Mouse (Mus musculus) midbrain, embryonic 12.5 days (tissue): ENCODE measurements around the gene Cdcp2. TPM values are rescaled to one million over a fixed set of nuclear protein-coding genes. Genes with fewer than 3 reads are reported as not detected.
"Not testable (repeated sequence)": the region's sequence is repeated elsewhere in the genome, so short reads cannot be mapped to it uniquely, and the experiment has no call there.

Source experiments
- ATAC-seq: fragments of 200-750 bp; cut with Nextera tagmentation; 2 replicates; pipeline ENCODE4 v1.8.0; 2017; ENCODE audit warnings: low read depth, moderate TSS enrichment, moderate library complexity; ENCODE audit not compliant: low FRiP score
- H3K27ac ChIP-seq: fragments of 300-500 bp; sonication (generic); replicated peaks from 2 replicates; pipeline ENCODE4 v1.5.1; 2016; ENCODE audit warnings: mild to moderate bottlenecking
- H3K27me3 ChIP-seq: fragments of 300-500 bp; sonication (generic); 2 replicates; pipeline ENCODE4 v1.6.1; 2016; ENCODE audit warnings: mild to moderate bottlenecking
- H3K36me3 ChIP-seq: fragments of 300-500 bp; sonication (generic); 2 replicates; pipeline ENCODE4 v1.6.1; 2016
- H3K4me1 ChIP-seq: fragments of 300-500 bp; sonication (generic); 2 replicates; pipeline ENCODE4 v1.6.1; 2016
- H3K4me2 ChIP-seq: fragments of 300-500 bp; sonication (generic); replicated peaks from 2 replicates; pipeline ENCODE4 v1.6.1; 2016; ENCODE audit warnings: mild to moderate bottlenecking, moderate library complexity
- H3K4me3 ChIP-seq: fragments of 300-500 bp; sonication (generic); 2 replicates; pipeline ENCODE4 v1.5.1; 2016; ENCODE audit warnings: mild to moderate bottlenecking
- H3K9ac ChIP-seq: fragments of 300-500 bp; sonication (generic); replicated peaks from 2 replicates; pipeline ENCODE4 v1.6.1; 2016; ENCODE audit warnings: mild to moderate bottlenecking, moderate library complexity
- H3K9me3 ChIP-seq: fragments of 300-500 bp; sonication (generic); 2 replicates; pipeline ENCODE4 v1.6.1; 2016; ENCODE audit warnings: mild to moderate bottlenecking
- WGBS: fragments of 180-500 bp; shearing (Covaris S2); methylation state at CpG from one replicate; pipeline ENCODE4 v1.1.7; 2016; 5-methylcytosine and 5-hydroxymethylcytosine counted together
- polyA plus RNA-seq: library from polyadenylated mRNA; unstranded; fragments of >200 nt; fragmentation: Nextera tagmentation; extraction: Ambion mirVana; gene quantifications from 2 replicates; pipeline ENCODE4 v1.2.1, GENCODE M21; 2016

Cdcp2 gene
- polyA plus RNA-seq, 1 experiment from 2014 or later = 0.06 TPM

- H3K36me3 ChIP-seq = no peaks in the 10 kb centered on the region
- H3K4me2 ChIP-seq = no peak overlapping the region
- no peak overlapping the region for H3K4me3 ChIP-seq
- WGBS = 81% methylated on average over 16 of the region's 16 CpGs
- no peak for ATAC-seq
- H3K27ac ChIP-seq = no peak overlapping the region
- no peak overlapping the region for H3K9ac ChIP-seq
- peaks cover 22% of the 10 kb centered on the region for H3K4me1 ChIP-seq
- no peaks in the 10 kb centered on the region for H3K27me3 ChIP-seq
- H3K9me3 ChIP-seq = no peaks in the 10 kb centered on the region
Observed at GRCm38 (mm10) chr4:107094484-107095187, 2.1 kb upstream of the Cdcp2 start.

DNA sequence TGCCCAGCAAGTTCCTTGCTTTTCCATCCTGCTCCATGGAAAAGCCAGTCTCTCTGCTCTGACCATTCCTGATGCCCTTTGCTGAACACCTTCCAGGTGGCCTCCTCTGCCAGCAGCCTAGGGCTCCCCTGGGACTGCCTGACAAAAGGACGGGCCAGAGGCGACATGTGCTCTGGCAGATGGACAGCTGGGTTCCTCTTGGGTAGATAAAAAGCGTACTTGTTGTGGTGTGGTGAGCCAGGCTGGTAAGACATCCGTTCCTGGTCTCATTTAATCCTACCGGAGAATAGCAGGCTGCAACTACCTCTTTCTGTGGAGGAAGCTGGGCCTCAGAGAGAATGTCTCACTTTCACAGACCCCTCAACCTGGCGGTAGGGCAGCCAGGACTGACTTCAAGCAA is 648 bp upstream of the Cdcp2 start:
- Histone ChIP-seq H3K27me3 (no peaks in the 10 kb centered on the region), H3K4me3 (no peak overlapping the region), H3K4me1 (peaks cover 22% of the 10 kb centered on the region), H3K9ac (no peak overlapping the region), H3K27ac (peak overlapping the region; percentile 67), H3K4me2 (no peak overlapping the region), H3K36me3 (no peaks in the 10 kb centered on the region), H3K9me3 (no peaks in the 10 kb centered on the region)
- 32% methylated on average over 6 of the region's 6 CpGs for WGBS
- 0 out of 2 replicates have a peak, but pooled peaks have one; percentile 38 for ATAC-seq

GRCm38 (mm10) chr4:107097871-107098270 is 1.2 kb downstream of the Cdcp2 start:
- no peak overlapping the region for H3K4me3 ChIP-seq
- ATAC-seq = no peak
- no peaks in the 10 kb centered on the region for H3K36me3 ChIP-seq
- H3K9ac ChIP-seq = no peak overlapping the region
- H3K4me2 ChIP-seq = no peak overlapping the region
- H3K27me3 ChIP-seq = no peaks in the 10 kb centered on the region
- peak overlapping the region; percentile 66 for H3K27ac ChIP-seq
- 69% methylated on average over 15 of the region's 15 CpGs for WGBS
- H3K4me1 ChIP-seq = peaks cover 26% of the 10 kb centered on the region
- H3K9me3 ChIP-seq = no peaks in the 10 kb centered on the region

- no peak overlapping the region for H3K4me3 ChIP-seq
- no peaks in the 10 kb centered on the region for H3K27me3 ChIP-seq
- H3K27ac ChIP-seq = no peak overlapping the region
- H3K9me3 ChIP-seq = no peaks in the 10 kb centered on the region
- peaks cover 26% of the 10 kb centered on the region for H3K4me1 ChIP-seq
- no peak for ATAC-seq
- 77% methylated on average over 10 of the region's 10 CpGs for WGBS
- H3K4me2 ChIP-seq = no peak overlapping the region
- H3K9ac ChIP-seq = no peak overlapping the region
- H3K36me3 ChIP-seq = no peaks in the 10 kb centered on the region
Observed at GRCm38 (mm10) chr4:107098375-107098774, 1.7 kb downstream of the Cdcp2 start.

DNA sequence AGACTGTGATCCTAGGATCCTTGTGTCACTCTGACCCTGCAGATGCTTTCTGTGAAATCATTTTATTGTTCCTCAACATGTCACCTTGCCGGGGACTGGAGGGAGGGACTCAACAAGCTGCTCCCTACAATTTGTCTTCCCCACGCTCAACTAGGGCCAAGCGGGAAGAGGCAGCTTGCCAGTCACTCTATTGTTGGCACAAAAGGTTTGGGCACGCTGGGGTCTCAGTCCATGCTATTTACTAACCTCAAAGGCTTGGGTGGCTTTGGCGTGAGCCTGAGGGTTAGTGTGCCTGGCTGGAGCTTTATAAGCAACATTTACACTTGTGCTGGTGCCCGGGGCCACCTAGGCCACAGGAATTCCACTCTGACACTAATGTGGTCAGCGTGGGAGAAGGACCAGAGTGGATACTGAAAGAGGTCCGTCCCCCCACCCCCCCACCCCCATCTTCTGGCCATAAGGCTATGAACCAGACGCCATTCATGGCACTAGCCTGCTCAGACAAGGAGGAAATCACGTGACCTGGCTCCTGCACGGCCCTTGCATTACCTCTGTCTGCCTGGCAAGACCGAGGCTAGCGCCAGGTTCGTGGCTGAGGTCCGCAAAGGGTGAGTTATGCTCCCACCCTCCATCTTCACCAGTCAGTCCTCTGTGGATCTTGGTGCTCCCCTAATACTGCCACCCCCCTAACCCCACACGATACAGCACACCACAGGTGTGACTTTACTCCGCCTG is 2.3 kb downstream of the Cdcp2 start:
- no peaks in the 10 kb centered on the region for H3K9me3 ChIP-seq
- H3K27me3 ChIP-seq = no peaks in the 10 kb centered on the region
- H3K4me2 ChIP-seq = no peak overlapping the region
- H3K4me1 ChIP-seq = peaks cover 26% of the 10 kb centered on the region
- no peak overlapping the region for H3K9ac ChIP-seq
- no peak for ATAC-seq
- no peak overlapping the region for H3K27ac ChIP-seq
- WGBS = 86% methylated on average over 17 of the region's 17 CpGs
- H3K36me3 ChIP-seq = no peaks in the 10 kb centered on the region
- no peak overlapping the region for H3K4me3 ChIP-seq

GRCm38 (mm10) chr4:107102220-107102619 is 5.5 kb downstream of the Cdcp2 start:
- H3K9me3 ChIP-seq = no peaks in the 10 kb centered on the region
- H3K4me1 ChIP-seq = peaks cover 16% of the 10 kb centered on the region
- H3K4me3 ChIP-seq = no peak overlapping the region
- H3K36me3 ChIP-seq = no peaks in the 10 kb centered on the region
- H3K27me3 ChIP-seq = no peaks in the 10 kb centered on the region
- no peak overlapping the region for H3K9ac ChIP-seq
- no peak for ATAC-seq
- no peak overlapping the region for H3K4me2 ChIP-seq
- H3K27ac ChIP-seq = no peak overlapping the region
- WGBS = 80% methylated on average over 8 of the region's 8 CpGs

DNA sequence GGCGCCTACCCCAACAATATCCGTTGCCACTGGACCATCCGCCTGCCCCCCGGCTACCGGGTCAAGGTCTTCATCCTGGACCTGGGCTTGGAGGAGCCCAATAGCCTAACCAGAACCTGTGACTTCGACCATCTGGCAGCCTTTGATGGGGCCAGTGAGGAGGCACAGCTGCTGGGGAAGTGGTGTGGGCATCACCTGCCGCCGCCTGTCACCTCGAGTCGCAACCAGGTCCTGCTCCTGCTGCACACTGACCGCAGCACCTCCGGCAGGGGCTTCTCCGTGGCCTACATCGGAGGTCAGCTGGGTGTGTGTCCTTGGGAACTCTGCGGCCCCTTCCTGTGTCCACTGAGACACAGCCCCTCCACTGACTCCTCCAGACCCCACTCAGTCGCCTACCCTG is 10.1 kb downstream of the Cdcp2 start:
- H3K27me3 ChIP-seq = no peaks in the 10 kb centered on the region
- H3K36me3 ChIP-seq = no peaks in the 10 kb centered on the region
- no peak overlapping the region for H3K4me2 ChIP-seq
- no peak overlapping the region for H3K4me3 ChIP-seq
- H3K27ac ChIP-seq = no peak overlapping the region
- no peak overlapping the region for H3K9ac ChIP-seq
- H3K9me3 ChIP-seq = no peaks in the 10 kb centered on the region
- no peak for ATAC-seq
- H3K4me1 ChIP-seq = peaks cover 23% of the 10 kb centered on the region
- WGBS = 88% methylated on average over 16 of the region's 16 CpGs

DNA sequence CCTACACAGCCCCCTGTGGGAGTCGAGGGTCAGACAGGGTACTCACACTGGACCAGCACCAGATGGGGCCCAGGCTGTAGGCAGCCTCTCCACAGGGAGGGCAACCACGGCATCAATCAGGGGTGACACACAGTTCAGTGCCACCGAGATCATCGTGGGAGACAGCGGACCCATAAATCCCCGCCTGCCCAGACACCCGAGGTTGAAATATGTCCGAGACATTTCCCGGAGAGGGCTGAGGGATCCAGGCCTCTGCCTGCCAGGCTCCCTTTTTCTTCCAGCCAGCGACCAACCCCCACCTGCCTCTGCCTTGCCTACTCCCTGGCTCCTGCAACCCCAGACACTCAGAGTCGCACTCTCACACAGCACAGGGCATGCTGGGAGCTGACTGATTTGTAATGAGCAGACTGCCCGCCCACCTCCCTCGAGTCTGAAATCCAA is 11.6 kb downstream of the Cdcp2 start:
- ATAC-seq = 0 out of 2 replicates have a peak, but pooled peaks have one; percentile 56
- Histone ChIP-seq H3K27ac (peak overlapping the region; percentile 54), H3K4me2 (no peak overlapping the region), H3K9me3 (no peaks in the 10 kb centered on the region), H3K9ac (no peak overlapping the region), H3K4me3 (no peak overlapping the region), H3K36me3 (no peaks in the 10 kb centered on the region), H3K4me1 (peaks cover 19% of the 10 kb centered on the region), H3K27me3 (no peaks in the 10 kb centered on the region)
- WGBS = 52% methylated on average over 13 of the region's 13 CpGs

GRCm38 (mm10) chr4:107109181-107109580 is 12.5 kb downstream of the Cdcp2 start:
- not testable (repeated sequence) for H3K27ac ChIP-seq, H3K36me3 ChIP-seq, H3K4me3 ChIP-seq, H3K9me3 ChIP-seq, H3K27me3 ChIP-seq, ATAC-seq, H3K4me2 ChIP-seq, H3K9ac ChIP-seq
- H3K4me1 ChIP-seq = peaks cover 21% of the 10 kb centered on the region
- WGBS = 93% methylated on average over 6 of the region's 6 CpGs

GRCm38 (mm10) chr4:107114278-107114677 is 17.6 kb downstream of the Cdcp2 start:
- 55% methylated on average over 8 of the region's 8 CpGs for WGBS
- Histone ChIP-seq H3K27me3 (no peaks in the 10 kb centered on the region), H3K36me3 (no peaks in the 10 kb centered on the region), H3K9me3 (no peaks in the 10 kb centered on the region), H3K4me3 (no peak overlapping the region), H3K9ac (no peak overlapping the region), H3K27ac (no peak overlapping the region), H3K4me2 (no peak overlapping the region), H3K4me1 (0 out of 2 replicates have a peak, but pooled peaks cover 2% of the 10 kb centered on the region)
- no peak for ATAC-seq

DNA sequence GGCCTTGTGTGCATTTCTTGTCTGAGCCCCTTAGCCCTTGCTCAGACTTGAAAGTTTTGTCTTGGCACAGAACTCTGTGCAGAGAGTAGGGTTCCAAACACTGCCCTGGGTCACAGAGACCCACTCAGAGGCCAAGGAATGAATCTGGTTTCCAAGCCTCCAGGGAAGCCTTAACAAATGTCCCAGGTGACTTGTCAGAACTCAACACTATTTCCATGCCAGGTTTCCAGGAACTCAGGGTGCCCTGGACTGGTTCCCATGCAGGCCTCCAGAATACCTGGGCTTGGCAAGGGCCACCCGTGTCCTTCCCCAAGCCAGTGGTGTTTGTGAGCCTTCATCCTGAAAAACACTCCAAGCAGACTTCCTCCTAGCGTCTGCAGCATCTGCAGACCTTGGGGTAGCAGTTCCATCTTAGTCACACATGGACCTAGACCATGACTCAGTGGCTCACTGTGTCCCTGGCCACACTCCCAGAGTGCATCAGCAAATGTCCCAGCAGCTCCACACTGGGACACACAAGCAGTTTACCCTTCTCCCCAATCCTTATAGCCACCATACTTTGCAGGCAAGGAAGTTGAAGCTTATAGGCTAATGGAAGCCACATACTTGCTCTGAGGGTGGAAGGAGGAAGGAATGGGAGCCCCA is 21.2 kb downstream of the Cdcp2 start:
- H3K9me3 ChIP-seq = no peaks in the 10 kb centered on the region
- H3K4me1 ChIP-seq = peaks cover 12% of the 10 kb centered on the region
- no peak overlapping the region for H3K4me3 ChIP-seq
- no peak overlapping the region for H3K4me2 ChIP-seq
- H3K27me3 ChIP-seq = no peaks in the 10 kb centered on the region
- no peak for ATAC-seq
- H3K9ac ChIP-seq = no peak overlapping the region
- 89% methylated on average over 2 of the region's 2 CpGs for WGBS
- H3K27ac ChIP-seq = no peak overlapping the region
- no peaks in the 10 kb centered on the region for H3K36me3 ChIP-seq

GRCm38 (mm10) chr4:107119056-107119455 is 22.4 kb downstream of the Cdcp2 start:
- H3K4me1 ChIP-seq = peaks cover 10% of the 10 kb centered on the region
- H3K4me3 ChIP-seq = no peak overlapping the region
- no peaks in the 10 kb centered on the region for H3K9me3 ChIP-seq
- no peak overlapping the region for H3K9ac ChIP-seq
- no peaks in the 10 kb centered on the region for H3K27me3 ChIP-seq
- H3K36me3 ChIP-seq = no peaks in the 10 kb centered on the region
- WGBS = 85% methylated on average over 3 of the region's 4 CpGs
- ATAC-seq = no peak
- no peak overlapping the region for H3K27ac ChIP-seq
- H3K4me2 ChIP-seq = no peak overlapping the region
